ENCODE assay signal across 51 mouse cellular contexts in genomic region chr9:26911251-26911650, GRCm38 (mm10). TPM values are rescaled to one million over a fixed set of nuclear protein-coding genes. Genes with fewer than 3 reads are reported as not detected.
"Had no signal": no experiment of that assay in that cellular context is flagged by ENCODE, and none has a peak within 500 bp of the region (broad histone marks: within the 10 kb centered on the region; RNA-seq: fewer than 3 reads in every experiment).

No protein-coding gene starts in this region.

- H3K9ac ChIP-seq: heart, embryonic 12.5 days; heart, embryonic 13.5 days; heart, embryonic 15.5 days; hindbrain, embryonic 12.5 days; hindbrain, embryonic 13.5 days; hindbrain, embryonic 14.5 days; hindbrain, embryonic 15.5 days; intestine, embryonic 15.5 days; kidney, embryonic 15.5 days had no signal

- ATAC-seq: hindbrain, embryonic 16.5 days; hindbrain, postnatal 0 days; inflammation-experienced regulatory T-cells, adult 6 months; intestine, embryonic 15.5 days; intestine, embryonic 16.5 days; intestine, postnatal 0 days had no signal

- H3K27ac ChIP-seq: heart, embryonic 10.5 days; heart, embryonic 13.5 days; heart, embryonic 15.5 days; hindbrain, embryonic 10.5 days; hindbrain, embryonic 12.5 days; hindbrain, embryonic 13.5 days; hindbrain, embryonic 14.5 days; hindbrain, embryonic 15.5 days; hindbrain, postnatal 0 days; intestine, embryonic 15.5 days; kidney, embryonic 15.5 days; kidney, postnatal 0 days; layer of hippocampus, adult 2 months had no signal

- H3K4me1 ChIP-seq: heart, embryonic 10.5 days; hindbrain, embryonic 10.5 days; hindbrain, embryonic 12.5 days; hindbrain, embryonic 13.5 days; hindbrain, embryonic 15.5 days; intestine, embryonic 15.5 days; kidney, embryonic 15.5 days had no signal

- H3K36me3 ChIP-seq: heart, embryonic 10.5 days; heart, embryonic 12.5 days; heart, embryonic 13.5 days; heart, embryonic 15.5 days; hindbrain, embryonic 10.5 days; hindbrain, embryonic 12.5 days; hindbrain, embryonic 13.5 days; hindbrain, embryonic 15.5 days; intestine, embryonic 15.5 days; kidney, embryonic 15.5 days had no signal

- H3K4me3 ChIP-seq: heart, embryonic 10.5 days; heart, embryonic 12.5 days; heart, embryonic 13.5 days; heart, embryonic 15.5 days; hindbrain, embryonic 10.5 days; hindbrain, embryonic 12.5 days; hindbrain, embryonic 13.5 days; hindbrain, embryonic 15.5 days; intestine, embryonic 15.5 days; kidney, embryonic 15.5 days; layer of hippocampus, adult 2 months had no signal

- H3K4me2 ChIP-seq: heart, embryonic 11.5 days; heart, embryonic 12.5 days; heart, embryonic 13.5 days; heart, embryonic 15.5 days; hindbrain, embryonic 12.5 days; hindbrain, embryonic 13.5 days; hindbrain, embryonic 14.5 days; hindbrain, embryonic 15.5 days; intestine, embryonic 15.5 days; kidney, embryonic 15.5 days had no signal

- H3K27me3 ChIP-seq: heart, embryonic 12.5 days; heart, embryonic 13.5 days; heart, embryonic 15.5 days; hindbrain, embryonic 12.5 days; hindbrain, embryonic 13.5 days; hindbrain, embryonic 15.5 days; intestine, embryonic 15.5 days; kidney, embryonic 15.5 days had no signal

- DNase-seq: heart, postnatal 10 days; heart, postnatal 14 days; heart, postnatal 36 days; heart, postnatal 4 days; kidney, adult 11 months; kidney, adult 18-20 months; kidney, adult 2 months; kidney, adult 8-10 months; kidney, adult 9 months; kidney, postnatal 10 days; kidney, postnatal 14 days; kidney, postnatal 25 days; kidney, postnatal 36 days; kidney, postnatal 4 days; layer of hippocampus, adult 9-11 months; layer of hippocampus, postnatal 36 days had no signal

- H3K9me3 ChIP-seq: heart, embryonic 10.5 days; heart, embryonic 12.5 days; heart, embryonic 13.5 days; heart, embryonic 15.5 days; hindbrain, embryonic 10.5 days; hindbrain, embryonic 12.5 days; hindbrain, embryonic 13.5 days; hindbrain, embryonic 15.5 days; intestine, embryonic 15.5 days; kidney, embryonic 15.5 days had no signal

RNA-seq across cellular contexts. Expression of gene Gm1110, which starts 11.7 kb away (rescaled TPM):
- total RNA-seq: heart, postnatal 10 days; heart, postnatal 14 days; heart, postnatal 25 days; heart, postnatal 36 days; heart, postnatal 4 days; hematopoietic stem cell, adult 5-6 weeks; layer of hippocampus, adult 18-20 months; layer of hippocampus, adult 2 months; layer of hippocampus, adult 8-10 months; layer of hippocampus, postnatal 25 days; layer of hippocampus, postnatal 36 days; left cerebral cortex, adult 18-20 months had no signal
- polyA plus RNA-seq: heart, embryonic 10.5 days; heart, embryonic 13.5 days; heart, embryonic 14.5 days; heart, embryonic 15.5 days; hindbrain, embryonic 11.5 days; intestine, embryonic 14.5 days; intestine, embryonic 15.5 days; intestine, embryonic 16.5 days; intestine, postnatal 0 days; kidney, adult 2 months; kidney, embryonic 14.5 days; kidney, embryonic 15.5 days; kidney, embryonic 16.5 days; kidney, postnatal 0 days had no signal

RNA-seq across cellular contexts. Expression of gene Glb1l3, which starts 50.6 kb away (rescaled TPM):
- total RNA-seq: heart, postnatal 10 days; heart, postnatal 25 days; heart, postnatal 36 days; heart, postnatal 4 days; hematopoietic stem cell, adult 5-6 weeks; hindbrain, postnatal 0 days; layer of hippocampus, adult 18-20 months; layer of hippocampus, adult 2 months; layer of hippocampus, adult 8-10 months; layer of hippocampus, postnatal 10 days; layer of hippocampus, postnatal 14 days; layer of hippocampus, postnatal 25 days; layer of hippocampus, postnatal 36 days; left cerebral cortex, adult 18-20 months had no signal
- polyA plus RNA-seq: heart, embryonic 10.5 days; heart, embryonic 11.5 days; heart, embryonic 12.5 days; heart, embryonic 13.5 days; heart, embryonic 14.5 days; heart, embryonic 15.5 days; heart, embryonic 16.5 days; heart, postnatal 0 days; hindbrain, embryonic 10.5 days; hindbrain, embryonic 11.5 days; hindbrain, embryonic 12.5 days; hindbrain, embryonic 13.5 days; hindbrain, embryonic 15.5 days; hindbrain, embryonic 16.5 days; inflammation-experienced regulatory T-cells, adult 6 months; intestine, embryonic 14.5 days; intestine, embryonic 15.5 days; intestine, embryonic 16.5 days; intestine, postnatal 0 days; kidney, adult 2 months; kidney, embryonic 14.5 days; kidney, embryonic 15.5 days; kidney, embryonic 16.5 days; kidney, postnatal 0 days; large intestine, adult 2 months had no signal
